Mouse (Mus musculus) 3T3-L1 (cell line): Measurements from ENCODE around the gene Bicral.

Experiments used
- DNase-seq: peaks from one replicate; pipeline ENCODE4 v3.0.0-alpha.2; 2015; ENCODE audit warnings: low read depth, low spot score

The Bicral gene

DNA sequence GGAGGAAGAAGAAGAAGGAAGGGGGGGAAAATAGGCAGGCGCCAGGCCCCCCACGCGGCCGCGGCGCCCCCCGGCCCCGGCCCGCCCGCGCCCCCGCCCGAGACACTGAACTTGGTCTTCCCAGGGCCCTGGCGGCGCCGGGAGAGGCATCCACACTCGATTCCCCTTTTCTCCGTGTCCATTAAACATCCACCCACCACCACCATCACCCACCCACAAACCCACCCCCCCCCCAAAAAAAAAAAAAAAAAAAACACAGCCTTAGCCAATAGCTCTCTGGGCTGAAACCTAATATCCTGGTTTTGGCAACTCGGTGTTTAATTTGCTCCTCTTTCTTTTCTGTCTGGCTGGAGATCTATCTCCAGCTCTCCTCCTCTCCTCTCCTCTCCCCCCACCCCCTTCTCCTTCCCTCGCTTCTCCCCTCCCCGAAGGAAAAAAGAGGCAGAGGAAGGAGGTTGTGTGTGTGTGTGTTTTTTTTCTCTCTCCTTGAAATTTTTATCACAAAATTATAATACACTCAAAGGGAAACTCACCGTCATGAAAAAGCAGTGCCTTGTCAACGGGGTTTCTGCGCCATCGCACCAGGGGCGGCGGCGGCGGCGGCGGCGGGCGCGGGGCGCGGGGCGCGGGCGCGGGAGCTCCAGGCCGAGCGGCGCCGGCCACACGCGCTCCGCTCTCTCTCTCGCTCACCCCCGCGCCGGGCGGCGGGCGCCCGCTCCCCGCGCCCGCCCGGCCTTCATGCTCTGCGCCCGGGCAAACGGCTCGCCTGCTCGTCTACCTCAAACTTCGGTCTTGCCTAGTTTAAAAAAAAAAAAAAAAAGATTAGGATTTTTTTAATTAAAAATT is at the start of gene Bicral:
TSS of gene Bicral (minus strand) at position 580 of the 846 bp plus-strand sequence.
- DNase-seq, result peak; percentile 79

DNA sequence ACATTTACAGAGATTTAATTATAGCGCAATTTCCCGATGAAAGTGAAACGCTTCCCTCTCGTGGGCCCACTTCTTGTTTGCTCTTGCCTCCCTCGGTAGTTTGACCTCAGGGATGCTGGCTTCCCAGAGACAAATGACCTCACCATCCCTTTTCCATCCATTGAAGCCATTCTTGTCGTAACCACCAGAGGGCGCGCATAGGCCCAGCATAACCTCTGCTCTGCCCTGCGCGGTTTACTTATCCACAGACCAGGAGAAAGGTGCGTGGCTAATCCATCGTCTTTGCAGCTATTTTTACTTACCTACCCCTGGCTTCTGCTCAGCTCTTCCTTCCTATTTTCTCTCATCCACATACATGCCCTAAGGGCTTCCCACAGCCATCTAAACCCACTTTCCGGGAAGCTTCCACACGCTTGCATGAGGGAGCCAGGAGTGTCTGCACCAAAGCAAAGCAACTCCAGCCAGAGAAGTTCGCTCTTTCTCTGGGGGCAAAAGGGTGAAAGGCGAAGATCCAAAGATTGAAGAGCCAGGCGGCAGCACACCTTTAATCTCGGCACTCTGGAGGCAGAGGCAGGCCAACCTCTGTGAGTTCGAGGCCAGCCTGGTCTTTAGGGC is 45.7 kb upstream of the Bicral start:
- peak; percentile 93 for DNase-seq

DNA sequence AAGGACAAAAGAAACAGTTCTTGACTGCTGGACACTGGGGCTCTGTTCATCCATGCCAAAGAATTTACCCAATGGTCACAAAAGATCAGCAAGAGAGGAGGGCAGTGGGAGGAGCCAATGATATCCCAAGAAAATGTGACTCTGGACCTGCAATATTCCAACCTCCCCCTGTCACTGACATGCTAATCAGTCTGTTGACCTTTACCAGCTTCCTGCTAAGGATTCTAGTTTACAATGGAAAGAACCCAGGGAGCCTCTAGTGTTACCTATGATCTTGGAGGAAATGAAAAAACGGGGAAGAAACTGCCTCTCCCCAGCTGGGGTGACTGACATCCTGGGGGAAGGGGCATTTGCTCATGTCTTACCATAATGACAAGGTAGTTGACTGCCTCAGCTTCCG is 42.7 kb upstream of the Bicral start:
- no peak for DNase-seq

DNA sequence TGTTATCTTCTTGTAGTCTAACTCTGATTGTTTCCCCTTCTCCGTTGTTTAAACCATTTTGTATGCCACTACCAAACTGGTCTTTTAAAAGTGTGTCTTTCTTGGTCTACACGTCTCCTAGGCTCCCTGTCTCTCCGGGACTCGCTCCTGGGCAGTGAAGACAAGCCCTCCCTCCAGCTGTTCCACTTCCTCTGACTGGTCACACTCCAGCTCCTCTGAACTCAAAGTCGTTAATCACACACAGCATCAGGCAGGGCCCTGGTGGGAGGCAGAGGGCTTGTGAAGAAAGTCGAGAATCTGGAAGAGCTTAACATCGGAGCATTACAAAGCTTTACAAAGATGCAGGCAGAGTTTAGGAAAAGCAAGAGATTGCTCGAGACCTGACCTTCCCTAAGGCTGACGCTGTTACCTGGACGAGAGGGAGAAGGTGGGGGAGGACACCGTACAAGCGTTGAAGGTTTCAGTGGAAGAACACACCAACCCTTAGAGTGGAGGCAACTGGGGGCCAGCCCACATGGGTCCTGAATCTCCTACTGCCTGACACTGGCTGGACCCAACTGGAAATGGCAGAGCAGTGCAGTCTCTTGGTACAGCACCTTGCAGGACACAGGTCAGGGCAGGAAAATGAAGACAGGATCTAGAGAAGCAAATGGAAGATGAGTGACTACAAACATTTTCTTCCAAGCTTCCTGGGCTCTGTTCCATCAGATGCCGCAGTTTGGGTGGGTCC is 39.1 kb upstream of the Bicral start:
- DNase-seq, result peak; percentile 60

DNA sequence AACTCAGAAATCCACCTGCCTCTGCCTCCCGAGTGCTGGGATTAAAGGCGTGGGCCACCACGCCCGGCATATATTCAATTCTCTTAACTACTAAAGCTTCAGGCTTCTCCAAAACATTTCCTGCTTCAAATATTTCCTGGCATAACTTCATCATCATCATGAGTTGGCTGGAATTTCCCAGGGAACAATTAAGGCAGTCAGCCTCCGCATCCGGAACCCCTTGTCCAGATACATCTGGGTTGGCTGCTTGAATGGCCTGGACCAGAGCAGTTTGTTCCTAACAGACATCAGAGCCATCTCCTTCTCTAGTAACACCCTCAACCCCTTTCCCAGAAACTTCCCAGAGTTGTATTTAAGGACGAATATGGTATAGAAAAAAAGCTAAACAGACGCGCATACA is 37.1 kb upstream of the Bicral start:
- DNase-seq, result no peak

DNA sequence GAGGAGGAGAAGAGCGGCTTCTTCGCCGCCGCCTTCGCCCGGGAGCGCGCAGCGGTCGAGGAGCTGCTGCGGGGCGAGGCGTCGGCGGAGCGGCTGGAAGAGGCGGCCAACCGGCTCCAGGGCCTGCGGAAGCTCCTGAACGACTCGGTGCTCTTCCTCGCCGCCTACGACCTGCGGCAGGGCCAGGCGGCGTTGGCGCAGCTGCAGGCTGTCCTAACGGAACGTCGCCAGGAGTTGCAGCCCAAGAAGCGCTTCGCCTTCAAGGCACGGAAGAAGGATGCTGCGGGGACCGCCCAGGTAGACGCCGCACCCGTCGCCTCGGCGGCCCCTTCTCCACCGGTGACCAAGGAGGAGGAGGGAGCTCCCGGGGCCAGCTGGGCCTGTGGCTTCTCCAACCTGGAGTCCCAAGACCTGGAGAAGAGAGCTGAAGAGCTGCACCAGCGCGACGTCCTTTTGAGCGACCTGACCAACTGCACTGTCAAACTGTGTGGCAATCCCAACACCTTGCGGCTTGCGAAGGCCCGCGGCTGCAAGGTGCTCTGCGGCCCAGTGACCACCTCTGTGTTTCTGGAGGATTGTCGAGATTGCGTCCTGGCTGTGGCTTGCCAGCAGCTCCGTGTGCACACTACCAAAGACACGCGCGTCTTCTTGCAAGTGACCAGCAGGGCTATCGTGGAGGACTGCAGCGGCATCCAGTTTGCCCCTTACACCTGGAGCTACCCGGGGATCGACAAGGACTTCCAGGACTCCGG is 32.7 kb upstream of the Bicral start:
- DNase-seq, result peak; percentile 41

DNA sequence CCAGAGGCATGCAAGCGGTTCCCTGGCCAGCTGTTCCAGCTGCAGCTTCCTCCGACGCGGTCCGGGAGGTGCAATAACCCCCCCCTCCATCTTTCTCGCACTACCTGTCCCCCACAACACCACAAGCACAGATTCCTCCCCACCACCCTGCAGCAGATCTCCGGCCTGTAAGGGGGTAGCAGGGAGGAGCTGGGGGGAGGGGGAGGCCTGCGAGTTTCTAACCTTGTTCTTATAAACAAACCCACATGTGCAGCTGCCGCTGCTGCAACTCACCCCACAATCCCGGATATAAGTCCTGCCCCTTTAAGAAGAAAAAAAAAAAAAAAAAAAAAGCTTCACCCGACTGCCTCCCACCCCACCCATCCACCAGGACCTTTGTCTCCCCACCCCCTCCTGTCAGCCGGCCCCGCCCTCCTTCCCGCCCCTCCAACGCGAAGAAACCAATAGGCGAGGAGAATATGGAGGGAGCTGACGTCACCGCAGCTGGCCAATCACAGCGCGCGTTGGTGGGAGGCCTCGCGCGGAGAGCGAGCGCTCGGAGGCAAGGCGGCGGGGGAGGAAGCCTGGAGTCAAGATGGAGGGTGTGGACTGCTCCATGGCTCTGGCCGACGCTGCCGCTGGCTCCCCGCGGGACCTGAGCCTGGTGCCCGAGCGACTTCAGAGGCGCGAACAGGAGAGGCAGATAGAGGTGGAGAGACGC is 32.0 kb upstream of the Bicral start, which contains the start of gene Tbcc:
TSS of gene Tbcc (plus strand) at position 569 of the 700 bp plus-strand sequence.
- peak; percentile 97 for DNase-seq

DNA sequence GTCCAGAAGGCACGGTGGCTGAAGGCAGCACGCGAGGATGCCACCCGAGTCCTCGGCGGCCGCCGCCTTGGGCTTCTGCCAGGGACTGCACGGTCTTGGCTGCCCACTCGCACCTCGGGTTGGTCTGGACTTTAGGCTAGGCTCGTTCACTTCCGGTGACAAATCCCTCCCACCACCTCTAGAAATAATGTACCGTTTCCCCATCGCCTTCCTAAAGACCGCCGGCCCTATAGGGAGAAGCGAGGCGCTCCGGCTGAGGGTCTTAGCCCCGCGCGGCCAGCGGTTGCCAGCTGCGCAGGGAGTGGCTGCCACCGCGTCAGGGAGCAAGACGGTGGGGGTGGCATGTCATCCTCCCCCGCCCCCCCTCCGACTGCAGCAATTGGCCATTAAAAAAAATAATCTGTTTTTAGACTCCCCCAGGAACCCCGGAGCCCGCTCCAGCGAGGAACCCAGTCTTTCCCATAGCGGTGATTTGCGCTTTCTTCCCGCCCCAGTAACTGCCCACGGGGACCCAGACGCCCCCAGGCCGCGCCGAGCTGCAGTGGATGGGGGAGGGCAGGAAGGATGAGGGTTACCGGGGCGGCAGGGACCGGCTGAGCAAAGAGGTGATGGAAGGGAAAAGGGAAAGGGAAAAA is 31.3 kb upstream of the Bicral start:
- peak; percentile 89 for DNase-seq

DNA sequence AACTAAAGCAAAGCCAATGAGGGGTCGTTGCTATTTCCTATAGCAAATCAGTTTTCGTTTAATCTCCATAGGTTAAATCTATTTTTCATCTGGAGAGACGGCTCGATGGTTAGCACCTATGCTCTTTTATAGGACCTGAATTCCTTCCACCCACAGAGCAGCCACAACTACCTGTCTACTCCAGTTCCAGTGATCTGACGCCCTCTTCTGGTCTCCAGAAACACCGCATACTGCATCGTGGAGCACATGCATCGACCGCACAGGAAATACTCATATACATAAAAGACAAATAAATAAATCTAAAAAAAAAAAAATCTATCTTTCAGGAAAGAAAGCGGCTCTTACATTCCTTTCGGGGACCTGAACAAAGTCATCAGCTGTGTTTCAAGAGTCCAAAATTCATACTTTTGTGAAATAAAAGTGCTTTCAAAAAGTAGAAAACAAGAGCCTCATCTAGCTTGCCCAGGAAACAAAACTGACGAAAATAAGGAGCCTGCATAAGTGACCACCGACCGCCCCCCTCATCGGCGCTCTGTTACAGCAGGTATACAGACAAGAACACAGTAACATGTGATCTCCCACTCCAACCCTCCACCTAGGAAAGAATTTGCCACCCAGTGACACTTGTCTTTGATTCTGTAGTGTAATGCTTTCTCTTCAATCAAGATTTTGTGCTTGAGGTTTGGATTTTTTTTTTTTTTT is 30.4 kb upstream of the Bicral start:
- DNase-seq, result peak; percentile 81

DNA sequence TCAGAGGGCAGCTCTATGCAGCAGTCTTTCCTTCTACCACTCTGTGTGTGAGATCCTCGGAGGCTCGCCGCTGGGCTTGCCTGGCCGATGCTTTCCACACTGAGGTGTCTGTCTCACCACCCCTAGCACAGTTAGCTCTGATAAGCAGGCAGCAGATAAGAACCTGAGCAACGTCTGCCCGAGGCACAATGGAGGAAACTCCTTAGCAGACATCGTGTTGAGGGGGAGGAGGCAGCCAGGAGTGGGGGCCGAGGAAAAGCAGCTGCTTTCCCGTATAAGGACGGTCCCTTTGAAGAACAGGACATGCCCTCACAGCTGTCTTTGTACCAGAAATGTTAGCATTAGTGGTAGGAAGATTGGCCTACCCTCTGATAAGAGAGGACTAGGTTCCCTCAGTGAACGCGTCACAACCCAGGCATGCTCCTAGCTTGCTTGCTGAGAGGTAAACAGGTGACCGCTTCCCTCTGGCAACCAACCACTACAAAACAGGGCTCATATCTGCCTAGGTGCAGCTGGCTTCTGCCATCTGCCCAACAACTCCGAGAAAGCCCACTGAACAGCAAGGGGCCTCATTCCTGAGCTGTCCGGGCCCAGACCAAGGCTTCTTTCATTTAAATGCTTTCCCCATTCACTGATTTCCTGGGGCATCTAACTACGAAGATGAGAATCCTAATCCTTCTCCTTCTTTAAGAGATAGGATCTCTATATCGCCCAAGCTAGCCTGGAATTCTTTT is 27.8 kb upstream of the Bicral start:
- DNase-seq, result no peak

DNA sequence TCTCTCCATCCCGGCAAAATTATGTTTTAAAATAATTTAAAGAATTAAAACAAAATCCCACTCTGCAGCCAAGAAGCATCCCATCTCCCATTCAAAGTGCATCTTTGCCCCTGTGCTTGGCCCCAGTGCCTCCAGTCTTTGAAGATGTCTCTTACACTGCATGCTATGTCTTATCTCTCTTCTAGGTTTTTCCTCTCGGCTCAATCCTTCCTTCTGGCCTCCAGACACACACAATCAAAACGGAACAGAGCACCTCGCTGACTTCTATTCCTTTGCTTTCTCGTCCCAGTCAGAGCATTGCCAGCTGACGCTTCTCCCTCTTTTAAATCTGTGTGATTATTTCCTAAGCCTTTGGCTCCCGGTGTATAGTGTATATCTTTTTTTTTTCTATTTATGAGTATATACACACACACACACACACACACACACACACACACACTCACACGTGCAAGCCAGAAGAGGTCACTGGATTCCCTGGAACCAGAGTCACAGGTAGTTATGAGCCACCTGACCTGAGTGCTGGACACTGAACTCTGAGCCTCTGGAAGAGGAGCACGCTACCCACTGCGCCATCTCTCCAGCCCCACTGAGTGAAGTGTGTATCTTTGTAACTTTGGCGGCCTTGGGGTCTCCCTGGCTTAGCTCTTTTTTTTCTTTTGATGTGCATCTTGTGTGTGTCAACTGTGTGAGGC is 27.1 kb upstream of the Bicral start:
- no peak for DNase-seq

DNA sequence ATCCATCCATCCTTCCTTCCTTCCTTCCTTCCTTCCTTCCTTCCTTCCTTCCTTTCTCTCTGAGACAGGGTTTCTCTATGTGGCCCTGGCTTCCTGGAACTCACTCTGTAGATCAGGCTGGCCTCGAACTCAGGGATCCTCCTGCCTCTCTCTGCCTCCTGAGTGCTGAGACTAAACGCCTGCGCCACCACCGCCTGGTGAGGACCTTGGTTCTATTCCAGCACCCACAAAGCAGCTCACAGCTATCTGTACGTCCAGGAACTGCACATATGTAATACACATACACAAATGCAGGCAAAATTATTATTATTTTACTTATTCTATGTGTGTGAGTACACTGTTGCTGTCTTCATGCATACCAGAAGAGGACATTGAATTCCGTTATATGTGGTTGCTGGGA is 26.5 kb upstream of the Bicral start:
- no peak for DNase-seq

DNA sequence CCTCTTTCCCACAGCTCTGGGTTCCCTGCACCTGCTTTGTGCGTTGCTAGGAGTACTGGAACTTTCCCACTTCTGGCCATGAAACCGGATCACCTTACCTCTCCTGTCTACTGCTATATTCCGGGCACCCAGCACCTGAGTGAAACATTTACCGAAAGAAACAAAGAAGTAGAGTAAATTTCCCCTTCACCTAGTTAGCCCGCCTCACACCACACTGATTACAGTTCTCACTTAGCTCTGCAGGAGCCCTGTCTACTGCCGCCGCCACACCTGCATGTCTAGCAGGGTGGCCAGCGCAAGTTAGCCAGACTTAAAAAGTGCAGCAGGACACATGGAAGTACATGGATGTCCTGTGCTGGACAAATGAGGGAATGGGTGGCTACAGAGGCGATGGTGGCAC is 24.8 kb upstream of the Bicral start:
- DNase-seq, result no peak

DNA sequence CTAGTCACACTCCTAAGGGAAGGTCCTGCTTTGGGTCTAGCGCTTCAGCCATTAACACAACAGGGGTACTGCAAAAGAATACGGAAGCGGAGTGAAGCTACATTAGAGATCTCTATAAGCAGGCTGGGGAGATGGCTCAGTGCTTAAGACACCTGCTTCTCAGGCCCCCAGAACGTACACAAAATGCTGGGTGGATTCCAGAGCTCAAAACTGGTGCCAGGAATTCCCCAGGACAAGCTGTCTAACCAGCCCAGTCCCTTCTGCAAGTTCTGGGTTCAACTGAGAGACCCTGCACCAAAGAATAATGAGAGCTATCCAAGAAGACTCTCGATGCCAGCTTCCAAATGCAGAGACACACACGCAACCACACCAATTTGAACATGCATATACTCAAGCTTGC is 23.4 kb upstream of the Bicral start:
- no peak for DNase-seq

DNA sequence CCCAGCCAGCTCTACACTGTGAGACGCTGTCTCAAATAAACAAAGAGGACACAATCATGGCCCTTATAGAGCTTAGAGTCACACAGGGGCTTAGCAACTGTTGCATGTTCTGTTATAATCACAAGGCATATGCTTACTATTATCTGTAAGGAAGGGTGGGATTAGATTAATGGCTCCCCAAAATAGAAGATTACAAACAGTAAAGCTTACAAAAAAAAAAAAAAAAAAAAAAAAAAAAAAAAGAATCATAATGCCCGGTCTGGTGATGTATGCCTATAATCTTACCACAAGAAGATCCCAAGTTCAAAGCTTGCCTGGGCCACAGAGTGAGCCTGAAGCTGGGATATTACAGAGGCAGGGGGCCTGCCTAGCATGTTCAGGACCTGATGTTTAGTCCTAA is 22.0 kb upstream of the Bicral start:
- peak; percentile 20 for DNase-seq

DNA sequence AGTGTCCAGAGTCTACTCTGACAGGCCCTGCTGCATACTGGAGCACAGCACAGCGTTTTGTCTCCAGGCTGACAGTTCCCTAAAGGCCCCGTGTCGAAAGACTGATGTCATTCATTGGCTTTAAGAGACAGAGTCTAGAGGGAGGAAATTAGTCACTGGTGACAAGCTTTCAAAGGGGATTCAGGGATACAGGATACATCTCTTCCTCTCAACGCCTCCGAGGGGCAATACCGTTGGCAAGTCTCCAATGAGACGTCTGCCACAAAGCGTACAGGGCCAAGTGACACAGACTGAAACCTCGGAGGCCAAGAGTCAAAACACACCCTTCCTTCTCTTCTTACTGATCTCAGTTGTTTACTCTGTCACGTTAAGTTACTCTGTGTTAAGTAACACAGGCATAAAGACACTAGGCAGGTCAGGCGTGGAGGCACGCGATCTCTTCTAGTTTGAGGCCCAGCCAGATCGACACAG is 21.6 kb upstream of the Bicral start:
- DNase-seq, result peak; percentile 91

DNA sequence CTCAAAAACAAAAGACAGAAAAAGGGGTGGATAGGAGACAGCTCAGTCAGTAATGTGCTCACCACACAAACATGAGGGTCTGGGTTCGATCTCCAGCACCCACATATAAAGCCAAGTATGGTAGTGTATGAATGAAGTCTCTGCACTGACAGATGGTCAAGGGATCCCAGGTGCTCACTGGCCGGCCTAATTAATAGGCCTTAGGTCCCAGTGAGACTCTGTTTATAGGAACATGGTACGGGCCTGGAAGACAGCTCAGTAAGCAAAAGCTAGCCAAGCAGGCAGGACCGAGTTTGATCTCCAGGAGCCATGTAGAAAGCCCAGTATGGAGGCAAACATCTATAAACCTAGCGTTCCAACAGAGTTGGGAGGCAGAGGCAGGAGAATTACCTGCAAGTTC is 18.8 kb upstream of the Bicral start:
- no peak for DNase-seq

DNA sequence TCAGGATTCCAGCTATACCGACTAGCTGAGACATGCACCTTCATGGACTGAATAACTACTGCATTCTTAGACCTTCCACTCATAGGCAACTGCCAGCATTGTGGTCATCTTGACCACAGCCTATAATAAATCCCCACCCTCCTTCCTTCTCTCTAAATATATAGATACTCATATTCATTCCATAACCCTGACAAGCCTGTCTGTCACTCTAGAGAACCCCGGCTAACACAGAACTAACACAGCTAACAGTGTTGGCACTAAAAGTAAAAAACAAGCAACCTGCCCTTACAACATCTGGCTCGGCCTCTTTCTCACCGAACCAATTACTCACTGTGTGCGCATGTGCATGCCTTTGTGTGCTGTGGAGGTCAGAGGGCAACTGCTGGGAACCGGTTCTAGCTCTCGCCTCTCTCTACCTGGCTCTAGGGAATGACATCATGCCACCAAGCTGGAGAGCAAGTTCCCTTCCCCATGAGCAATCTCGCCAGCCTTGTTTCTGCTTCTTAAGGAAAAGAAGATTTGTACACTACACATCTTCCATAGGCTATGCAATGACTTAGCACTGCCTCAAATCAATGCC is 18.2 kb upstream of the Bicral start:
- DNase-seq, result peak; percentile 94
